Mouse (Mus musculus) bone marrow macrophage, adult 2 months (primary cell): Measurements from ENCODE around the gene Clrn1.

Experiments
- CTCF ChIP-seq: IDR thresholded peaks from 2 replicates; pipeline ENCODE4 v1.5.1; 2012; ENCODE audit warnings: low read depth, mild to moderate bottlenecking, low read length, moderate library complexity
- POLR2A ChIP-seq: IDR thresholded peaks from 2 replicates; pipeline ENCODE4 v1.6.1; 2012; ENCODE audit warnings: mild to moderate bottlenecking, low read depth, low read length, borderline replicate concordance

DNA sequence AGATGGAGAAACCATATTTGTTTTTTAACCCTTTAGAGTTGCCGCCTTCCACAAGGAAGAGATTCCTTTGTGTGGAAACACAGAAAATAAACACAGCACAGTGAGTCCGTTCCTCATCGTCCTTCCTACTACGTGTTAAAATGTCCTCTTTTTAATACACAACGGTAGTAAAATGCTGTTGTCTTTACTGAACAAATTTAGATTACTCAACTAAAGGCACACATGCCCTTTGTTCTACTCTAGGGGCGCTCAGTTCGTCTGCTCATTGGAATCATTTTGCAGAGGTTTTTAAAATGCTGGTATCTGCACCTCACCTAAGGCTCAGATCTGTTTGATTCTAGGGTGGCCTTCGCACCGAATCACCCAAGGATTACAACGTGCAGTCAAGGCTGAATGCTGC, 2.6 kb upstream of the Clrn1 start:
- no peak for TF ChIP-seq CTCF
- TF ChIP-seq POLR2A = no peak
